Mouse (Mus musculus) neural tube, embryonic 10.5 days (tissue): ENCODE results near the gene Igdcc3.
A peak's percentile ranks its signal among the peaks of the same experiment; 100 is the strongest.

Experiments
- DNase-seq: peaks from one replicate; pipeline ENCODE4 v3.0.0-alpha.2; 2017; ENCODE audit warnings: low spot score; ENCODE audit errors: extremely low spot score

The Igdcc3 gene

GRCm38 (mm10) chr9:65175939-65176871 is 35.2 kb downstream of the Igdcc3 start:
- no peak for DNase-seq

- no peak for DNase-seq
Observed at GRCm38 (mm10) chr9:65177497-65177896, 36.5 kb downstream of the Igdcc3 start.

- no peak for DNase-seq
Observed at GRCm38 (mm10) chr9:65177912-65178311, 36.9 kb downstream of the Igdcc3 start.

- peak; percentile 85 for DNase-seq
Observed at GRCm38 (mm10) chr9:65178336-65179213, 37.6 kb downstream of the Igdcc3 start.

GRCm38 (mm10) chr9:65179817-65180624 is 39.0 kb downstream of the Igdcc3 start:
- no peak for DNase-seq

- peak; percentile 86 for DNase-seq
Observed at GRCm38 (mm10) chr9:65188599-65188998, 47.6 kb downstream of the Igdcc3 start.

- DNase-seq = no peak
Observed at GRCm38 (mm10) chr9:65190306-65190705, 49.3 kb downstream of the Igdcc3 start.

- peak; percentile 67 for DNase-seq
Observed at GRCm38 (mm10) chr9:65191389-65191754, 50.4 kb downstream of the Igdcc3 start.

- peak; percentile 57 for DNase-seq
Observed at GRCm38 (mm10) chr9:65191755-65192469, 50.9 kb downstream of the Igdcc3 start.

- no peak for DNase-seq
Observed at GRCm38 (mm10) chr9:65193214-65193613, 52.2 kb downstream of the Igdcc3 start.

GRCm38 (mm10) chr9:65195053-65195452 is 54.1 kb downstream of the Igdcc3 start, which contains the start of gene Parp16:
TSS of gene Parp16 (plus strand) at chr9:65195353.
- no peak for DNase-seq

GRCm38 (mm10) chr9:65195621-65195981 is 54.6 kb downstream of the Igdcc3 start:
- DNase-seq = no peak

- DNase-seq = peak; percentile 69
Observed at GRCm38 (mm10) chr9:65195982-65196737, 55.2 kb downstream of the Igdcc3 start.

- peak; percentile 90 for DNase-seq
Observed at GRCm38 (mm10) chr9:65196738-65197569, 56.0 kb downstream of the Igdcc3 start.

- DNase-seq = no peak
Observed at GRCm38 (mm10) chr9:65197826-65198225, 56.8 kb downstream of the Igdcc3 start.

- no peak for DNase-seq
Observed at GRCm38 (mm10) chr9:65199723-65200122, 58.7 kb downstream of the Igdcc3 start.

GRCm38 (mm10) chr9:65200606-65201005 is 59.6 kb downstream of the Igdcc3 start:
- no peak for DNase-seq

GRCm38 (mm10) chr9:65201021-65201380 is 60.0 kb downstream of the Igdcc3 start:
- DNase-seq = peak; percentile 42
